Mouse (Mus musculus) left cerebral cortex, adult 18-20 months (tissue): ENCODE results near the gene Fam166b. TPM values are rescaled to one million over a fixed set of nuclear protein-coding genes. Genes with fewer than 3 reads are reported as not detected.

Experiments used
- DNase-seq, 2 experiments: peaks; one replicate each; pipeline ENCODE4 v3.0.0; 2021 to 2022; ENCODE audit warnings: low spot score in 2 of 2, mixed read lengths in 1 of 2
- long read RNA-seq, 2 experiments: library from polyadenylated mRNA; stranded (forward); transcript quantifications; one replicate each; pipeline ENCODE4 v2.0.0; 2021
- total RNA-seq, 2 experiments: library from RNA; stranded (reverse); gene quantifications; 2 replicates each; pipeline ENCODE4 v1.2.3; 2021

The Fam166b gene
- total RNA-seq, result 1 to 10 TPM in 1 of 2 experiments, under 1 TPM in 1; 0.82 to 1.2 TPM
- long read RNA-seq, experiment 1, result 0 reads
- long read RNA-seq, experiment 2, result 0 reads

GRCm38 (mm10) chr4:43428946-43429345, at the start of gene Fam166b:
Gene Fam166b, minus strand, starts transcription at chr4:43429134.
- no peak for DNase-seq

GRCm38 (mm10) chr4:43478534-43478858, 49.6 kb upstream of the Fam166b start:
- DNase-seq, result no peak

GRCm38 (mm10) chr4:43477857-43478533, 49.1 kb upstream of the Fam166b start:
- DNase-seq, result peak; percentile 85 to 88

GRCm38 (mm10) chr4:43476604-43477003, 47.7 kb upstream of the Fam166b start:
- no peak for DNase-seq

- DNase-seq, result no peak
Observed at GRCm38 (mm10) chr4:43473636-43474035, 44.7 kb upstream of the Fam166b start.

- DNase-seq, result no peak
Observed at GRCm38 (mm10) chr4:43470301-43470700, 41.4 kb upstream of the Fam166b start.

- no peak for DNase-seq
Observed at GRCm38 (mm10) chr4:43466872-43467271, 37.9 kb upstream of the Fam166b start.

- DNase-seq, result no peak
Observed at GRCm38 (mm10) chr4:43465935-43466334, 37.0 kb upstream of the Fam166b start.

- no peak for DNase-seq
Observed at GRCm38 (mm10) chr4:43463102-43463501, 34.2 kb upstream of the Fam166b start.

- DNase-seq, result no peak
Observed at GRCm38 (mm10) chr4:43457124-43457523, 28.2 kb upstream of the Fam166b start.

GRCm38 (mm10) chr4:43456470-43456869, 27.5 kb upstream of the Fam166b start:
- no peak for DNase-seq

GRCm38 (mm10) chr4:43454041-43454836, 25.3 kb upstream of the Fam166b start, which contains the start of gene Cd72:
Gene Cd72, minus strand, starts transcription at chr4:43454628.
- DNase-seq, result peak in 1 of 2 experiments; percentile 39

- no peak for DNase-seq
Observed at GRCm38 (mm10) chr4:43453413-43453812, 24.5 kb upstream of the Fam166b start.

- DNase-seq, result no peak
Observed at GRCm38 (mm10) chr4:43452315-43452714, 23.4 kb upstream of the Fam166b start.

GRCm38 (mm10) chr4:43448554-43448953, 19.6 kb upstream of the Fam166b start:
- DNase-seq, result no peak

GRCm38 (mm10) chr4:43447251-43447650, 18.3 kb upstream of the Fam166b start:
- no peak for DNase-seq

- DNase-seq, result no peak
Observed at GRCm38 (mm10) chr4:43443511-43443910, 14.6 kb upstream of the Fam166b start.

GRCm38 (mm10) chr4:43442456-43443361, 13.8 kb upstream of the Fam166b start:
- peak; percentile 68 to 77 for DNase-seq

GRCm38 (mm10) chr4:43442044-43442443, 13.1 kb upstream of the Fam166b start:
- peak; percentile 100 for DNase-seq

GRCm38 (mm10) chr4:43441639-43442038, 12.7 kb upstream of the Fam166b start, which contains the start of gene Tesk1:
Gene Tesk1, plus strand, starts transcription at chr4:43441939.
- DNase-seq, result no peak

- no peak for DNase-seq
Observed at GRCm38 (mm10) chr4:43432832-43433231, 3.9 kb upstream of the Fam166b start.
